Mouse (Mus musculus) adrenal gland, postnatal 25 days (tissue): Measurements from ENCODE around the gene Bend6. TPM values are rescaled to one million over a fixed set of nuclear protein-coding genes. Genes with fewer than 3 reads are reported as not detected.

Source experiments
- DNase-seq: peaks from one replicate; pipeline ENCODE4 v3.0.0; 2021; ENCODE audit warnings: mixed read lengths
- long read RNA-seq: library from polyadenylated mRNA; stranded (forward); transcript quantifications from one replicate; pipeline ENCODE4 v2.0.0, GENCODE M21; 2021
- total RNA-seq: library from RNA; stranded (reverse); gene quantifications from 2 replicates; pipeline ENCODE4 v1.2.3, GENCODE M21; 2021

The Bend6 gene
- 0.82 and 2.9 TPM in 2 replicates for total RNA-seq
- long read RNA-seq: 0 reads

GRCm38 (mm10) chr1:33907421-33908190 lies at the start of gene Bend6:
Bend6 (minus strand) TSS chr1:33907816.
- DNase-seq: peak; percentile 76

- DNase-seq: no peak
These were observed 48.0 kb upstream of the Bend6 start for GRCm38 (mm10) chr1:33955626-33956025.

GRCm38 (mm10) chr1:33948511-33948910 lies 40.9 kb upstream of the Bend6 start:
- DNase-seq: no peak

GRCm38 (mm10) chr1:33947838-33948237 lies 40.2 kb upstream of the Bend6 start:
- DNase-seq: no peak

- DNase-seq: no peak
These were observed 39.2 kb upstream of the Bend6 start for GRCm38 (mm10) chr1:33946601-33947395.

GRCm38 (mm10) chr1:33945756-33946155 lies 38.1 kb upstream of the Bend6 start:
- DNase-seq: no peak

GRCm38 (mm10) chr1:33944977-33945750 lies 37.5 kb upstream of the Bend6 start:
- DNase-seq: peak; percentile 57

- no peak for DNase-seq
These were observed 36.3 kb upstream of the Bend6 start for GRCm38 (mm10) chr1:33943943-33944342.

- no peak for DNase-seq
These were observed 35.0 kb upstream of the Bend6 start for GRCm38 (mm10) chr1:33942638-33943037.

- no peak for DNase-seq
These were observed 32.8 kb upstream of the Bend6 start for GRCm38 (mm10) chr1:33940364-33940928.

GRCm38 (mm10) chr1:33939828-33940227 lies 32.2 kb upstream of the Bend6 start:
- no peak for DNase-seq

GRCm38 (mm10) chr1:33935946-33936345 lies 28.3 kb upstream of the Bend6 start:
- no peak for DNase-seq

GRCm38 (mm10) chr1:33932845-33933499 lies 25.4 kb upstream of the Bend6 start:
- no peak for DNase-seq

GRCm38 (mm10) chr1:33932196-33932595 lies 24.6 kb upstream of the Bend6 start:
- DNase-seq: no peak

- no peak for DNase-seq
These were observed 24.2 kb upstream of the Bend6 start for GRCm38 (mm10) chr1:33931791-33932190.

- no peak for DNase-seq
These were observed 19.9 kb upstream of the Bend6 start for GRCm38 (mm10) chr1:33927466-33927865.

GRCm38 (mm10) chr1:33925283-33925682 lies 17.7 kb upstream of the Bend6 start:
- no peak for DNase-seq

GRCm38 (mm10) chr1:33922975-33923374 lies 15.4 kb upstream of the Bend6 start:
- no peak for DNase-seq

GRCm38 (mm10) chr1:33916554-33916953 lies 8.9 kb upstream of the Bend6 start:
- no peak for DNase-seq

- no peak for DNase-seq
These were observed 4.0 kb upstream of the Bend6 start for GRCm38 (mm10) chr1:33911589-33911988.

- DNase-seq: no peak
These were observed 761 bp upstream of the Bend6 start, which contains the start of gene Dst for GRCm38 (mm10) chr1:33908191-33908962. Dst (plus strand) TSS chr1:33908225.
